8 mouse cellular contexts compared by ENCODE assay signal in genomic region chr1:192091806-192092772, GRCm38 (mm10). TPM values are rescaled to one million over a fixed set of nuclear protein-coding genes. Genes with fewer than 3 reads are reported as not detected.
DNase-seq lines count a peak whose midpoint lies in the region; ATAC-seq and TF ChIP-seq lines count a peak whose summit lies in the region.

Gene Traf5, minus strand, starts transcription at chr1:192092559.

- H3K36me3 ChIP-seq in ES-Bruce4 (ENCODE audit: control insufficient read depth, insufficient read depth, low read length, poor library complexity, severe bottlenecking), result no peaks in the 10 kb centered on the region
- no peaks in the 10 kb centered on the region for H3K36me3 ChIP-seq in forebrain, embryonic 14.5 days (ENCODE audit: control insufficient read depth, insufficient read depth, low read length)

- WGBS in forebrain, embryonic 14.5 days, result 2% methylated on average over 62 of the region's 63 CpGs
- under 1% methylated on average over 63 of the region's 63 CpGs for WGBS in lung, adult 2 months

- intact Hi-C loops in heart, postnatal 14 days (cut with DNase I), result loop anchor here (1.0 to 2.0 kb wide), 2 partner anchors 29 to 186 kb away; partner anchors contain the start of gene Slc30a1

- H3K27me3 ChIP-seq in ES-Bruce4 (ENCODE audit: control insufficient read depth, insufficient read depth, low read length, poor library complexity, severe bottlenecking), result 0 out of 2 replicates have a peak, but pooled peaks cover 3% of the 10 kb centered on the region
- peaks cover 13% of the 10 kb centered on the region; the same call in 1 of the 2 replicates for H3K27me3 ChIP-seq in forebrain, embryonic 14.5 days (replicated peaks; ENCODE audit: control insufficient read depth, insufficient read depth, low read length)

- ATAC-seq in cerebellum, adult (ENCODE audit: insufficient number of reproducible peaks, low FRiP score, low TSS enrichment), result peak; percentile 87
- ATAC-seq in forebrain, embryonic 14.5 days, result peak; percentile 99
- ATAC-seq in neutrophil, adult 5-6 weeks (ENCODE audit: extremely low read depth, insufficient number of reproducible peaks, low FRiP score, poor library complexity, severe bottlenecking), result peak; percentile 86

- H3K4me2 ChIP-seq in forebrain, embryonic 14.5 days (ENCODE audit: low read length), result peak within 1 kb of the TSS; percentile 85

- no peak for TF ChIP-seq CTCF in ES-Bruce4 (IDR thresholded peaks at IDR 0.05; ENCODE audit: low read depth, low read length)
- TF ChIP-seq CTCF in lung, adult 2 months (IDR thresholded peaks at IDR 0.05; ENCODE audit: insufficient read depth, low read length), result no peak

- H3K27ac ChIP-seq in ES-Bruce4 (ENCODE audit: insufficient read depth, low read length), result no peak within 1 kb of the TSS
- H3K27ac ChIP-seq in forebrain, embryonic 14.5 days (ENCODE audit: low read depth, low read length), result no peak within 1 kb of the TSS

- peak within 1 kb of the TSS; percentile 76 for H3K9ac ChIP-seq in ES-Bruce4 (ENCODE audit: low read depth, poor library complexity, severe bottlenecking)
- peak within 1 kb of the TSS; percentile 63 for H3K9ac ChIP-seq in forebrain, embryonic 14.5 days (ENCODE audit: low read length)

- no peak for TF ChIP-seq POLR2A in ES-Bruce4 (IDR thresholded peaks at IDR 0.05; ENCODE audit: insufficient read depth, low read length)
- peak; percentile 92 for TF ChIP-seq POLR2A in lung, adult 2 months (IDR thresholded peaks at IDR 0.05; ENCODE audit: borderline replicate concordance, extremely low read depth, low read depth, low read length)

- TF ChIP-seq EP300 in ES-Bruce4 (IDR thresholded peaks at IDR 0.05; ENCODE audit: insufficient read depth, low read depth, low read length), result no peak

- H3K9me3 ChIP-seq in ES-Bruce4 (replicated peaks; ENCODE audit: control insufficient read depth, insufficient read depth, low read length, poor library complexity, severe bottlenecking), result no peaks in the 10 kb centered on the region
- H3K9me3 ChIP-seq in forebrain, embryonic 14.5 days (replicated peaks; ENCODE audit: control insufficient read depth, low read length), result no peaks in the 10 kb centered on the region

- peak within 1 kb of the TSS; percentile 68 for H3K4me3 ChIP-seq in ES-Bruce4 (ENCODE audit: low read depth, low read length)
- peak within 1 kb of the TSS; percentile 52 for H3K4me3 ChIP-seq in forebrain, embryonic 14.5 days (ENCODE audit: low read depth, low read length)
- peak within 1 kb of the TSS; percentile 72 for H3K4me3 ChIP-seq in lung, adult 2 months (replicated peaks; ENCODE audit: extremely low read depth, low read depth, low read length)

- DNase-seq in forebrain, embryonic 14.5 days (ENCODE audit: low spot score), result peak; percentile 95
- peak; percentile 97 to 98 for DNase-seq in heart, postnatal 14 days
- peak; percentile 87 to 94 for DNase-seq in layer of hippocampus, adult 18-20 months (ENCODE audit: low spot score in 2 of 2)
- DNase-seq in lung, adult 2 months, result peak; percentile 98
- peak; percentile 96 to 97 for DNase-seq in thymus, adult 18-20 months

- H3K4me1 ChIP-seq in ES-Bruce4 (ENCODE audit: control insufficient read depth, insufficient read depth, low read length), result no peaks in the 10 kb centered on the region
- H3K4me1 ChIP-seq in forebrain, embryonic 14.5 days (ENCODE audit: control insufficient read depth, insufficient read depth, low read length), result no peaks in the 10 kb centered on the region
- peaks cover 12% of the 10 kb centered on the region for H3K4me1 ChIP-seq in lung, adult 2 months (ENCODE audit: control insufficient read depth, insufficient read depth, low read length)

RNA-seq across cellular contexts. Expression of gene Traf5, which starts in this region (rescaled TPM):
- polyA plus RNA-seq in ES-Bruce4 (2011; ENCODE audit: insufficient read depth, insufficient read length, low read depth, missing spikeins), result 0.81 and 2.6 TPM in 2 replicates
- 2.5 and 3.3 TPM in 2 replicates for polyA plus RNA-seq in forebrain, embryonic 14.5 days (2014; fragmentation: Nextera tagmentation; extraction: Ambion mirVana)
- 10 to 100 TPM in 1 of 2 experiments, 1 to 10 TPM in 1; 9.1 to 10.5 TPM for total RNA-seq in heart, postnatal 14 days (2021)
- total RNA-seq in layer of hippocampus, adult 18-20 months (2021), result 1 to 10 TPM; 3.3 to 4.6 TPM
- 16.2 and 23.5 TPM in 2 replicates for polyA plus RNA-seq in lung, adult 2 months (2012; rRNA removed)
- 120 and 125 TPM in 2 replicates for total RNA-seq in neutrophil, adult 5-6 weeks (2017)

Comparison
In these comparisons a context has a peak if more than half of its experiments do, and no peak if none do; other contexts are left out.
1. RNA of gene Traf5 (total RNA-seq): 120 to 125 TPM in neutrophil, adult 5-6 weeks; 9.1 to 10.5 TPM in heart, postnatal 14 days and 3.3 to 4.6 TPM in layer of hippocampus, adult 18-20 months; every median in the first group is over 10 times any median in the second.
2. Peak in every context shown above with its lines, with median percentiles within 50 percentile points of each other: H3K4me3 ChIP-seq, ATAC-seq and DNase-seq.